Mouse (Mus musculus): ENCODE results near the gene Spata2. TPM values are rescaled to one million over a fixed set of nuclear protein-coding genes. Genes with fewer than 3 reads are reported as not detected.

Spata2 gene
- total RNA-seq, 2 experiments from 2014 or later: 13.6 to 14.6 TPM

DNA sequence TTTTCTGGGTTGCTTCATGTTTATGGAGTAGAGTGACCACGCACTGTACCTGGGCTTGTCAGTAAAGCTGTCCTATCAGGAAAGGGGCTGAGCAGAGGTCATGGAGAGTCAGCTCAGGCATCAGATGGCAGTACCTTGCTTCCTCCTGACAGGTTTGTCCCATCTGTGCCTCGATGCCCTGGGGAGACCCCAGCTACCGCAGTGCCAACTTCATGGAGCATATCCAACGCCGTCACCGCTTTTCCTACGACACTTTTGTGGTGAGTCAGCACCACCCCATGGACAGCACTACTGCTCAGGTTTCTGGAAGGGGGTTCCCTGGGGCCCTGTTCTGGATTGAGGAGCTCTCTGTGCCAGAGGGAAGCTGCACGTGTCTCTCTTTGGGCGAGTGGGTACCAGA is 19.7 kb upstream of the Spata2 start:
- intact Hi-C loops (cut with DNase I): no loop called here
- no peak for DNase-seq

DNA sequence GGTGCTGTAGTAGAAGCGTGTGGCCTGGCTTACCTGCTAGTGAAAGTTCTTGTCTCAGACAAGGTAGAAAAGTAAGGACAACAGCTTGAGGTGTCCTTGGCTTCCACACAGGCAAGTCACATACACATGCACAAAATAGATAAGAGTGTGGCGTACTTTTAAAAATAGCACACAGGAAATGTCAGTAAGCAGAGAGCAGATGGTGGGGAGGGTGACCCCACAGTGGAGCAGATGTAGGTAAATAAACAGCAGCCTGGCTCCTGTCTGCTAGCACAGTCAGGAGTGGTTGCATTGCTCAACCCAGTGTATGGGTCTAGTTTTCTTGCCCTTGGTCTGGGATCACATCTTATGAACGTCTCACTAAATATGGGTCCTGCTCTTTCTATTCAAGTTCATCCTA is 17.8 kb upstream of the Spata2 start:
- intact Hi-C loops (cut with DNase I): no loop called here
- DNase-seq: peak in 1 of 2 experiments; percentile 36

DNA sequence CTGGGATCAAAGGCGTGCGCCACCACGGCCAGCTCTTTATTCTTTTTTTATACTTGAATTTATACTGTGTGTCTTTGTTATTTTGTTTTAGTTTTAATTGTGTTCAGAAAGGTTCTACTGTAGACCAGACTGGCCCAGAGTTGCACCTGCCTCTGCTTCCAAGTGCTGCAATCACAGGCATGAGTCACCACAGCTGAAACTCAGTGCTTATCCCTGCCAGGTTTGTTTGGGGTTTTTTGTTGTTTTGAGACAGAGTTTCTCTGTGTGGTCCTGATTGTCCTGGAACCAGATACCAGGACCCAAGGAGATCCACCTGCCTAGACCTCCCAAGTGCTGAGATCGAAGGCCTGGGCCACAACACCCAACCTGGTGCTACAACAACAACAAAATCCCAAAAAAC is 15.9 kb upstream of the Spata2 start:
- DNase-seq: no peak
- intact Hi-C loops (cut with DNase I): no loop called here

DNA sequence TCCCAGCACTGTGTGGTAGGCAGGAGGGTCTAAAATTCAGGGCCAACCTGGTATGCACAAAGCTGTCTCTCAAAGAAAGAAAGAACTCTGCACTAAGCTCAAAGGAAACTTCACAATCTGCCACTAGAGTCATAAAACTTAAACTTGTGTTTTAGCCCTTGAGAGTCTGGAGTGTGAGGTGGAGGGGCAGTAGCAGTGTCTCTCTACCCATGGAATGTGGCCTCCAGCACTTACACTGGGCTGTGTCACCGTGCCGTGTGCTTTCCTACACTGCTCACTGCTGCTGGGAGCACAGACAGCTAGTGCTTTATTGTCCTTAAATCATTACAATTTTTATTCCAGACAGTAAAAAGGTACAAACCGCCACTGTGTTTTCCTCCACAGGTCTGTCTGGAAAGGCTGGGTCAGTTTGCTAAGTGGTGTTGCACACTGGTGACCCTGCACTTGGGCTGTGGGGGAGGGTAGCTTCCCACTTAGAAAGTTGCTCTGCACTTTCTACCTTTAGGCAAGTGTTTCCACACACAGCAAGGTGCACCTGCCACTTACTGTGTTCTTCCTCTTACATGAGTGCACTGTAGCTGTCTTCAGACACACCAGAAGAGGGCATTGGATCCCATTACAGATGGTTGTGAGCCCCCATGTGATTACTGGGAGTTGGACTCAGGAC is 15.2 kb upstream of the Spata2 start:
- DNase-seq: no peak
- intact Hi-C loops (cut with DNase I): no loop called here

DNA sequence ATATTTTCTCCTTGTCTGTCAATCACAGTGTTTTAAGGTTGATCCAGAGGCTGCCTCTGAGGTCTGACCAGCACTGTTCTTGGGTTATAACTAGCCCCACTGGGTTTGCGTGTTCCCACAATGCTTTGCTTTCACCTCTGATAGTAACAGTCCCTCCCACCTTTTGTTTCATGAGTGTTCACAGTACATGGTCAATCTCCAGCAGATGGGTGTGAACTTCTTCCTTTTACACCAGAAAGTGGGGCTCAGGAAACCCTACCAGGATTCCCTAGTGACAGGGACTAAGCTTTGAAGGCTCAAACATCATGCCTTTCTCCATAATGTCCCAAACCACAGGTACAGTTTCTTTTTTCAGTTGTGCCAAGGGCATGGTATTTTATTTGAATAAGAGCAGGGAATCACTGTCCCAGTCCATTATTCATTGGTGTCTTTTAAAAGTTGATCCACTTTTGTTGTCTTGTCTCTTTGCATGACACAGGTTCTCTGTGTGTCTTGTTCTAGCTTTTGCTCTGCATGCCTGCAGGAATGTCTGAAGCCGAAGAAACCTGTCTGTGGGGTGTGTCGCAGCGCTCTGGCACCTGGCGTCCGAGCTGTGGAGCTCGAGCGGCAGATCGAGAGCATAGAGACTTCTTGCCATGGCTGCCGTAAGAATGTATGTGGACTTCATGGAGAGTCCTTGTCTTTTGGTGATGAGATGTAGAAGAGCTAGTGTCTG is 14.0 kb upstream of the Spata2 start:
- no peak for DNase-seq
- intact Hi-C loops (cut with DNase I): no loop called here

DNA sequence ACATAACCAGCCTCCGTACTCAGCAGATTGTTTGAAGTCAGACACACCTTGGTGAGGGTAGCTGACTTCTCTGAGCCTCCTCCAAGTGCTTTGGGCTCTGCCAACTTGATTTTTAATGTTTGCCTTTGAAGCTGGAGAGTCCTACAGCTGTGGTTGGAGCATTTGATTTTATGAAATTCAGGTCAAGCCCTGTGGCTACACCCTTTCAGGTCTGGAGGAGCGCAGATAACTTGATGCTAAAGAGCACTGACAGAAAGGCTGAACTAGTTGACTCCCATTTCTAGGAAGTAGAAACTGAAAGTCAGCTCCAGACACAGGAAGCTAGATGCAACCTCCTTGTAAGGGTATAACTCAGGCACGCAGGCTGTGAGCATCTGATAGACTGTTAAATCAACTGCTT is 12.4 kb upstream of the Spata2 start:
- intact Hi-C loops (cut with DNase I): no loop called here
- DNase-seq: no peak

DNA sequence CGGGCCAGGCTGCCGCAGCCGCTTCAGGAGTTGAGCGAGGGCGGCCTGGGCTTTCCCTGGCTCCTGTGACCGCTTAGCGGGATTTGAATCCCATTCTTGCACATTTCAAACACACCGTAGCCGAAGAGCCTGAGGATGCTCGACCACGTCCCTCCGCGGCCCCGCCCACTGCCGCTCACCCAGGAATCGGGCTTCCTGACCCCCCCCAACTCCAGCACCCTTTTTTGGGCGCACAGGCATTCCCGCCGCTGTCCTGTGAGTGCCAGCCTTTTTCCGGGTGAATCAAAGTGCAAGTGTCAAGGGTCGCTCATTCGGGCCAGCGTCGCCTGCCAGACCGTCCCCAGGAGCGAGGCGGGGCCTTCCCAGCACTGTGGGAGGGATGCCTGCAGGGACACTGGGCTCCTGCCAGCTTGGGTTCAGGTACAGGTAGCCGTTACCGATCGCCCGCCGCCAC is 11.2 kb upstream of the Spata2 start:
- intact Hi-C loops (cut with DNase I): no loop called here

DNA sequence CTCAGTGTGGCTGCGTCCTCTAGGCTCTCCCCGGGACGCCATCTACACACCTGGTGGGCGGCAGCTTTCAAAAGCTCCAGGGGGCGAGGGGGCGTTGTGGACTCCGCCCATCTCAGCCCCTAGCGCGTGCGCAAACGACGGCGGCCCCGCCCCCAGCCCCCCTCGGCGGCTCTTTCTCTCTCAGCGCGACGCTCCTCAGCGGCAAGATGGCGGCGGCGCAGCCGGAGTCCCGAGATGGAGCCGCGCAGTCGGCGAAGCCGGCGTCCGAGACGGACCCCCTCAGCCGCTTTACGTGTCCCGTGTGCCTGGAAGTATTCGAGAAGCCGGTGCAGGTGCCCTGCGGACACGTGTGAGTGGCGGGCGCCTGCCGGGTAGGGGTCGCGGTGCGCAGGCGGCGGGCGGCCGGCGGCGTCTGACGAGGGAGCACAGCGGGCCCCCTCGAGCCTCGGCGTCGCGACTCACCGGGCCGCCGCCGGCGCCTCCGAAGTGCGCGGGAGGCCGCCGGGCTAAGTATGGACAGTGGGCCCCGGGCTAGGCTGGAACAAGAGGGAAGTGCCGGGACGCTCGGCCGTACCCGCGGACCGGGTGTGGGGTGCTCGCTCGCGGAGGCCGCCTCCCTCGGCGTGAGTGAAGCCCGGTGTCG is 10.7 kb upstream of the Spata2 start:
- intact Hi-C loops (cut with DNase I): no loop called here
- peak; percentile 88 for DNase-seq

More for the DNA sequence above, 11.2 kb upstream of the Spata2 start:
- DNase-seq: peak; percentile 59 to 66

DNA sequence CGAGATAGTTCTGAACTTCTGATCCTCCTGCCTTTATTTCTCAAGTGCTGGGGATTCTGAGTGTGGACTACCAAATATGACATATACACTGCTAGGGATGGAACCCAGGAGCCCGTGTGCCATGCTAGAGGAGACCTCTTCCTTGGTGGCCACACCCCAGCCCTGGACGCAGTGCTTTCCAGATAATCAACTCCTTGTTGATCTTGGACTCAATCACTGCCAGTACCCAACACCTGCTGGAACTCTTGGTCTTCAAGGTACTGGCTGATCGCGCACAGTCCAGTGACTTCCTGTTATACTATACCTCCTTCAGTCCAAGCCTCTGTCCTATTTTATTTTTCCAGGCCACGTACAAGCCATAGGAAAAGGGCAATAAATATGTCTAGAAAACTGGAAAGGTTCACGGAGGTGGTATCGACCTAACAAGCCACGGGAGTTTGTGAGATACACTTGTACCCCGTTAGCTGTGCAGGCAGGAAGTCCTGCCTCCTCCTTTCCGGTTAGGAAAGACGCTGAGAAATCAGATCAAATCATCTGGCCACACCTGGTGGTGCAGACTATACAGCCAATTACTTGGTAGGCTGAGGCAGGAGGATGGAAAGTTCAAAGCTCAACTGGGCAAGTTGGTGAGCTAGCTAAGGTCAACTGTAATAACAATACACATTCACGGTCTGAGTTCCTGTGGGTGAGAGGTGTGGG is 10.0 kb upstream of the Spata2 start:
- no peak for DNase-seq
- intact Hi-C loops (cut with DNase I): no loop called here

DNA sequence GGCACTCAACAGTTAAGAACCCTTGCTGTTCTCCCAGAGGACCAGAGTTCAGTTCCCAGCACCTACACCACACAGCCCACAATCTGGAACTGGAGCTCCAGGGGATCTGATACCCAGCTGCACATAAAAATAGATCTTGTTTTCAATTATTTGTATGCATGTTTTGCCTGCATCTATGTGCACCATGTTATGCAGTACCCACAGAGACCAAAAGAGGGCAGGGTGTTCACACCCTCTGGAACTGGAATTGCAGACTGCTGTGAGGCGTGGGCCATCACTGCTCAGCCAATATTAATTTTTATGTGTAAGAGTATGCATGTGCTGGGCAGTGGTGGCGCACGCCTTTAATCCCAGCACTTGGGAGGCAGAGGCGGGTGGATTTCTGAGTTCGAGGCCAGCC is 4.6 kb upstream of the Spata2 start:
- intact Hi-C loops (cut with DNase I): no loop called here
- peak; percentile 45 to 59 for DNase-seq

DNA sequence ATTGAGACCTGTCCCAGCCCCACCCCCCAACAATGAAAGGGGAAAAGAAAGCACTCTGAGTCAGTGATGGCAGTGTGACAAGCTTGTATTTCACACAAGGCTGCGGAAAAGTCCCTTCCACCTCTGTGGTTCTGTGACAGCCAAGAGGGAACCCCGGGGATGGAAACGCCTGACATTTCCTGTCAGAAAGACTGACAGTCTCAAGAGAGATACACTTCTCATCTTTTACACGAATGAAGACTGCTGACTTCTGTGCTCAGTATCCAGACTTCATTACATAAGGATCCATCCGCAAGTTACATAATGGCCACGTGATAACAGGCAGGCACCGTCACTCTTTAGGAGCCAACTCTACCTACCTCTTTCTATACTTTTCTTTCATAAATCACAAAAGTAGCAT is 3.8 kb upstream of the Spata2 start:
- no peak for DNase-seq
- intact Hi-C loops (cut with DNase I): no loop called here

DNA sequence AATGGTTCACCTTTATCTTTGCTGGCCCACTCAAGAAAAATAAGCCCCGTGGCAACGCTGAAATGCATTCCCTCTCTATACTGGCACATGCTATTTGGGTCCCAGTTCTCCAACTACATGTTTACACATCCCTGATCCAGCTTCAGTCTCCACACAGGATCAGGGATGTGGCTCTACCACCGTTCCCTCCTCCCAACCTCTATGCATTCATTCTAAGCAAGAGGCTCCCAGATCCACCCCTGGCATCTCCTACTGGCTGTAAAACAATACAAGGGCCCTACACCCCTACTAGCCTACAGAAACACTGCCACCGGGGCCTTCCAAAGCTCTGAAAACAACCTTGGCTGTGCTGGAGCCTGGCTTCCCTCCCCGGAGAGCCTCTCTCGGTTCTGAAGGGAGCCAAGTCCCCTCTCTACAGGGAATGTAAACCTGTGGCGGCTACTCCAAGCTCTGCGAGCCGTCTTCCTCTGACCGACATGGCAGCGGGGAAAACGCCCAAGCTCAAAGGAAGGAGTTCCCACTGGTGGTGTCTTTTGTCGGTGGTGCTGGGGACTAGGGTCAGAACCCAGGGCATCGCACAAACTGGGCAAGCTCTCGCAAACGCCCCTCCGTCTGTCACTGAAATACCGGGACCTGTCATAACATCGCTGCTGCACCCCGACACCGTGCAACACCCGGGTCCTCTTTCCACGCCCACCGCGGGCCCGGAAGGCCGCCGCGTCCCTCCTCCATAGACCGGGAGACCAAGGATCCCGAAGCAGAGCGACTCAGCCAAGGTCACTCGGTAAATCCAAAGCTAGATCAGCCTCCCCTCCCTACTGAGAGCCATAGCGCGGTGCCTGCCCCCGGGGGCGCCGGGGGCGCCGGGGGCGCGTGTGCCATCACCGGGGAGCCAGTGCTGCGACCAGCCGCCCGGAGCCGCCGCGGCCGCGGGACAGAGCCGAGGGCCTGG is 654 bp downstream of the Spata2 start, which contains the start of gene Rnf114:
Gene Rnf114 (plus strand): TSS at position 889 of the 952 bp plus-strand sequence.
- intact Hi-C loops (cut with DNase I): loop anchor here (5.0 kb wide), 1 partner anchor 430 kb away; the partner anchor contains the start of gene Znfx1
- DNase-seq: no peak

DNA sequence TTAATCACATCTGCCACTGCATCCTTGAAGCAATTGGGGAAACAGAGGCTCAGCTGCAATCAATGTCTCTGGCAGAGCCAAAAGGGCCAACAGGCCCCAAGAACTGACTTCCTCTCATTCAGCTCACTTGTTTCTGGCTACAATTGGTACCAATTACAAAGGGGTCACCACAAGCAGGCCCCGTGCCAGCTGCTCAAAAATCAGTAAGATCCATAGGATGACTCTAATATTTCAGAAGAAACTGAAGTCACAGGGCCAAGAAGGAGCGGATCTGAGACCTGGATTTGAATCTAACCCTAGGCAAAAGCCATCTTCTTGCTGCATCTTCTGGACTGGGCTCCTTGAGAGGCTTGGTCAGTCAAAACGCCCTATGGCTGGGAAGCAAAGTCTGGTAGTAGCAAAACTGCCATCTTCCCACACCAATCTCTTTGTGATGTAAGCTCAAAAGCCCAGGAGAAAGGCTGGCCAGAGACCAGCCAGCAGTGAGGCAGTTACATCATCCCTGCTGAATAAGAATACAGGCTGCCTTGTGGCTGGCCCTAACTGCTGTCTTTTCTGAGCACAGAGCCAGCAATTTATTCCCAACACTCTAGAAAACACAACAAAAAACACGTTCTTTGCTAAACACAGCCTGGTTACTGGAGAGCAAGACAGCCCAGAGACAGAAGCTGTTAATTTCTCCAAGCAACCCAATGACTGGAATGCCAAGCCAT is 1.7 kb downstream of the Spata2 start:
- no peak for DNase-seq

DNA sequence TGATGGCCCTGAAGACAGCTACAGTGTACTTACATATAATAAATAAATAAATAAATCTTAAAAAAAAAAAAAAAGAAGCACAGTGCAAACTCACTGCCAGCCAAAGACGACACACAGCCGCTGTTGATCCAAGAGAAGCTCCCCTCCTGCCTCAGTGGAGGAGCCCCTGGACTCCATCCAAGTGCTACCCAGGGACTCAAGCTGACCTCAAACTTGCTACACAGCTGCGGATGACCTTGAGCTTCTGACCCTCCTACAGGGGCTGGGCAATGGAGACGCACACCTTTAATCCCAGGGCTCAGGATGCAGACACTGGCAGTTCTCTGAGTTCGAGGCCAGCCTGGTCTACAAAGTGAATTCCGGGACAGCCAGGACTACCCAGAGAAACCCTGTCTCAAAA is 4.7 kb downstream of the Spata2 start:
- intact Hi-C loops (cut with DNase I): no loop called here
- DNase-seq: no peak

More for the DNA sequence above, 1.7 kb downstream of the Spata2 start:
- intact Hi-C loops (cut with DNase I): loop anchor here (5.0 kb wide), 1 partner anchor 429 kb away; the partner anchor contains the start of gene Znfx1

DNA sequence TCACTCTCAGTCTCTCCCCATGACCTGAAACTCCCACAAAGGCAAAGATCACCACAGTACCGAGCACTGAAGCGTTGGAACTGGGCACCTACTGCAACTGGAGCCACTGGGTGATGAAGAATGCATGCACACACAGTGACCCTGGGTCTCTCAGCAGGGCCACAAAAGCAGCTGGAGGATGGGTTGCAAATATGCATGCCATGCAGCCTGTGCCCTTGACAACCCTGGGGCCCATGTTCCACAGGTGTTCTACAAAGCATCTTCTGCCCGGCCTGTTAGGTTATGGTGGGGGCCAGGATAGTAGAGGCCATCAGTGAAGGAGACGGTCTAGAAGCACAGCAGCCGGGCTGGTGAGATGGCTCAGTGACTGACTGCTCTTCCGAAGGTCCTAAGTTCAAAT is 5.1 kb downstream of the Spata2 start:
- no peak for DNase-seq
- intact Hi-C loops (cut with DNase I): no loop called here

DNA sequence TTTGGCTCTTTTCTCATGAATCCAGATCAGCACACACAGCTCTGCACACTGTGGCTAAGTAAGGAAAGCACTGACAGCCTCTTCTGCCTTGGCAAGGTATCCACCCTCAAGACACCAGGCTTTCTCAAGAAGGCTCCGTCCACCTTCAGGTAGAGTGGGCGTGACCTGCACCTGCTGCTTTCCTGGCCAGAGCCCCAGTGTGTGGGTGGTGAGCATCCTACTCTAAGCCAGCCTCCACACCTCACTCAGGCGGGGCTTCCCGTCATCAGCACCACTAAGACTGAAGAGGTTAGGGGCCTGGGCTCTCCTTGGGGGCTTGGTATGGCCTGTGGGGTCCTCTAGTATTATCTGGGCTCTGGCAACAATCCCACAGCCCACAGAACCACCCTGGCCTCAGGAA is 6.1 kb downstream of the Spata2 start:
- DNase-seq: no peak
- intact Hi-C loops (cut with DNase I): no loop called here

DNA sequence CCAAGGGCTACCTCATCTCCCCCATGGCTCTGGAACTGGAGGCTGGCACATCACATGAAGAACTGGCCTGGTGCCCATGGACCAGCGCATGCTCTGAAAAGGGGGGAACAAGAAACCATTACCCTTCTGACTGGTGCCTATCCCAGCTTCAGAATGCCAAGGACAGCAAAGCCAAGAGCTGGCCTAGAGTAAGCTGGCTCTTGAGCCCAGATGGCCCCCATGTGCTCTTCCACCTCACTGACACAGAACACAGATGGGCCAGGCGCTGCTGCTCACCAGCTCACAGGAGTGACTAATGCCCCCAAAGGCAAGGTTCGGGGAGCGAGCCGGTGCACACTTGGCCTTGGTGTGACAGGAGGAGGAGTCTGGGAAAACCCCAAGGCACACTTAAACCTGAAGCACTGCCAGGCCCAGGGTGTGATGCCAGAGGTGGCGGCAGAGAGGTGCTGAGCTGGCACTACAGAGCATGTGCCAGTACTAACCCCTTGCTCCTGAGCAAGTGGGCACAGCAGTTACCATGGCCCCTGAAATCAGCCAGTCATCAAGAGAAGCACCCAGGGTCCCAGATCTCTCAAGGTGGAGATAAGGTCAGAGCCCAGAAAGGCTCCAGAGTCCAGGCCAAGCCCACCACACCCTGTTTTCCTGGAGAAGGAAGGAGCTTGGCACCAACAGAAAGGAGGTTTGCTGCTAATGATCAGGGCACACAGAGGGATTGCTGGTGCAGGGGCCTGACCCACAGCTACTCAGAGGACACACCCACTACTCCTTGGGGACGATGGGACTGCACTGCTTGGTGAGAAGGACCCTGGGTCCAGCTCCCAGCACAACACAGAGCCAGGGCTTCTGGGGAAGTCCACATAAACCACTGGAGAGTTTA is 6.9 kb downstream of the Spata2 start:
- intact Hi-C loops (cut with DNase I): no loop called here
- DNase-seq: peak; percentile 58 to 61

DNA sequence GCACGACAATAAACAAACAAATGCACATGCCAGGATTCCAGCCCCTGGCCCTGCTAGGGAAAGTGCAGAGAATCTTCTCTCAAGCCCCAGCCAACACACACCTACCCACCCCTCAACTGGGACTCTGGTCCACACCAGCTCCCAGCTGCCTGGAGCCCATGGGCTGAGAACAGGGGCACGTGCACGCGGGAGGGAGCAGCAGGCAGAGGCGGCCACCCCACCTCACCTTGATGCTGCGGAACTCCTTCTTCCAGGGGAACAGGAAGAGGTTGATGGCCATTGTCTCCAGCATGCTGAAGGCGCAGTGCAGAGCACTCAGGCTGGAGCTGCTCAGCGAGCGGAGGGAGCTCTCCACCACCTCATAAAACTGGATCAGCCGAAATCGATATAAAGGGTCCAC is 7.8 kb downstream of the Spata2 start:
- intact Hi-C loops (cut with DNase I): no loop called here
- no peak for DNase-seq

Data from heart, postnatal 36 days (tissue).